In genomic region chr10:122887528-122888183, GRCm38 (mm10) we compare ENCODE assay signal across 8 mouse cellular contexts.
A peak's percentile ranks its signal among the peaks of the same experiment; 100 is the strongest.
DNase-seq lines count a peak whose midpoint lies in the region; ATAC-seq lines count a peak whose summit lies in the region.

No protein-coding gene starts in this region.

- DNase-seq in lung, postnatal 25 days (ENCODE audit: low spot score): no peak
- peak; percentile 37 for DNase-seq in fibroblast of lung, adult 2 months (ENCODE audit: low read depth)
- DNase-seq in layer of hippocampus, adult 8-10 months (ENCODE audit: low spot score in 2 of 2): no peak

- WGBS in lung, embryonic 16.5 days: 28% methylated on average over 10 of the region's 10 CpGs
- 10% methylated on average over 10 of the region's 10 CpGs for WGBS in hindbrain, embryonic 15.5 days
- 23% methylated on average over 10 of the region's 10 CpGs for WGBS in midbrain, embryonic 16.5 days

- H3K27ac ChIP-seq in lung, embryonic 16.5 days (ENCODE audit: low read length): peak overlapping the region; percentile 86
- peak overlapping the region; percentile 93 for H3K27ac ChIP-seq in hindbrain, embryonic 15.5 days (replicated peaks)
- peak overlapping the region; percentile 91 for H3K27ac ChIP-seq in midbrain, embryonic 16.5 days (ENCODE audit: low read length)

- no peak overlapping the region for H3K4me3 ChIP-seq in lung, embryonic 16.5 days (ENCODE audit: low read length)
- H3K4me3 ChIP-seq in hindbrain, embryonic 15.5 days: no peak overlapping the region
- H3K4me3 ChIP-seq in midbrain, embryonic 16.5 days (ENCODE audit: low read depth, low read length): no peak overlapping the region

- no peaks in the 10 kb centered on the region for H3K27me3 ChIP-seq in lung, embryonic 16.5 days (ENCODE audit: control insufficient read depth, insufficient read depth, low read depth, low read length)
- no peaks in the 10 kb centered on the region for H3K27me3 ChIP-seq in hindbrain, embryonic 15.5 days
- no peaks in the 10 kb centered on the region for H3K27me3 ChIP-seq in midbrain, embryonic 16.5 days (ENCODE audit: control insufficient read depth, insufficient read depth, low read depth, low read length)

- peak; percentile 34 for ATAC-seq in lung, embryonic 16.5 days (ENCODE audit: low read depth)
- ATAC-seq in hindbrain, embryonic 15.5 days (ENCODE audit: low FRiP score, low read depth): peak; percentile 78
- ATAC-seq in midbrain, embryonic 16.5 days: peak; percentile 43
- no peak for ATAC-seq in erythroblast, adult 5-6 weeks (replicated peaks; ENCODE audit: low FRiP score, poor library complexity, severe bottlenecking)
- ATAC-seq in inflammation-experienced regulatory T-cells, adult 6 months: no peak

- no peaks in the 10 kb centered on the region for H3K36me3 ChIP-seq in lung, embryonic 16.5 days (ENCODE audit: control insufficient read depth, insufficient read depth, low read length)
- H3K36me3 ChIP-seq in hindbrain, embryonic 15.5 days: no peaks in the 10 kb centered on the region
- H3K36me3 ChIP-seq in midbrain, embryonic 16.5 days (ENCODE audit: control insufficient read depth, insufficient read depth, low read length): no peaks in the 10 kb centered on the region

- H3K9ac ChIP-seq in lung, embryonic 16.5 days (ENCODE audit: low read length): peak overlapping the region; percentile 36; the same call in 1 of the 2 replicates
- H3K9ac ChIP-seq in hindbrain, embryonic 15.5 days: no peak overlapping the region
- H3K9ac ChIP-seq in midbrain, embryonic 16.5 days (ENCODE audit: low read depth, low read length): peak overlapping the region; percentile 33; the same call in 1 of the 2 replicates

- no peaks in the 10 kb centered on the region for H3K9me3 ChIP-seq in lung, embryonic 16.5 days (ENCODE audit: control insufficient read depth, low read length)
- H3K9me3 ChIP-seq in hindbrain, embryonic 15.5 days: no peaks in the 10 kb centered on the region
- H3K9me3 ChIP-seq in midbrain, embryonic 16.5 days (replicated peaks; ENCODE audit: control insufficient read depth, low read length, poor library complexity, severe bottlenecking): no peaks in the 10 kb centered on the region

- peaks cover 47% of the 10 kb centered on the region for H3K4me1 ChIP-seq in lung, embryonic 16.5 days (replicated peaks; ENCODE audit: control insufficient read depth, insufficient read depth, low read length)
- H3K4me1 ChIP-seq in hindbrain, embryonic 15.5 days (replicated peaks): peaks cover 79% of the 10 kb centered on the region
- peaks cover 47% of the 10 kb centered on the region for H3K4me1 ChIP-seq in midbrain, embryonic 16.5 days (ENCODE audit: control insufficient read depth, insufficient read depth, low read length)

- H3K4me2 ChIP-seq in lung, embryonic 16.5 days (ENCODE audit: low read depth, low read length): no peak overlapping the region
- H3K4me2 ChIP-seq in hindbrain, embryonic 15.5 days: peak overlapping the region; percentile 11
- H3K4me2 ChIP-seq in midbrain, embryonic 16.5 days (ENCODE audit: low read length): no peak overlapping the region

Comparison
In these comparisons a context has a peak if more than half of its experiments do, and no peak if none do; other contexts are left out.
1. ATAC-seq: peak in lung, embryonic 16.5 days (single experiment), hindbrain, embryonic 15.5 days (single experiment) and midbrain, embryonic 16.5 days (single experiment); none in erythroblast, adult 5-6 weeks (single experiment) and inflammation-experienced regulatory T-cells, adult 6 months (single experiment).
2. Peak in every context shown above with its lines, with median percentiles within 50 percentile points of each other: H3K27ac ChIP-seq.